Mouse (Mus musculus): ENCODE results near the gene Mall. TPM values are rescaled to one million over a fixed set of nuclear protein-coding genes. Genes with fewer than 3 reads are reported as not detected.
A peak's percentile ranks its signal among the peaks of the same experiment; 100 is the strongest.

Gene Mall
- polyA plus RNA-seq (2015; fragmentation: Nextera tagmentation; extraction: Ambion mirVana) = 41.8 and 55.2 TPM in 2 replicates

DNA sequence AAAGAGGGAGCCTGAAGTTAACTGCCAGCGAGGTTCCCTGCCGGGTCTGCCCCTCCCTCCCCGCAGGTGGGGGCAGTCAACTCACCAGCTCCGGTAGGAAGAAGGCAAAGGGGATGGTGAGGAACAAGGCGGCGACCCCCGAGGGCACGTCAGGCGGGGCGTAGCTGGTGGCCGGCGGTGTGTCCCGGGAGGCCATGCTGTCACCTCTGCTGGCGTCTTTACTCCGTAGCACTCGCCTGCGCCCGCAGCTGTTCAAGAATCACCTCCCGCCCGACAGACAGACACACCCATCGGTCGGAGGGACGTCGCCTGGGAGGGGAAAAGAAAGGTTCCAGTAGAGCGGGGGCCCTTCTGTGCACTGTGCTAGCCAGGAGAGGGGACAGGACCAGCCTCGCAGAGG, at the start of gene Mall:
Mall (minus strand) TSS at position 262 of the 400 bp plus-strand sequence.
- Histone ChIP-seq H3K9me3 (ENCODE audit: control insufficient read depth, low read length) (no peaks in the 10 kb centered on the region), H3K9ac (ENCODE audit: low read depth, low read length) (peak within 1 kb of the TSS; percentile 63), H3K4me2 (ENCODE audit: low read depth, low read length) (peak within 1 kb of the TSS; percentile 46), H3K27me3 (replicated peaks; ENCODE audit: control insufficient read depth, insufficient read depth, low read length) (no peaks in the 10 kb centered on the region; the same call in 1 of the 2 replicates), H3K4me3 (ENCODE audit: low read length) (peak within 1 kb of the TSS; percentile 45), H3K27ac (ENCODE audit: low read length) (peak within 1 kb of the TSS; percentile 85), H3K36me3 (ENCODE audit: control insufficient read depth, insufficient read depth, low read length) (no peaks in the 10 kb centered on the region), H3K4me1 (ENCODE audit: control insufficient read depth, insufficient read depth, low read length) (peaks cover 5% of the 10 kb centered on the region; the same call in 1 of the 2 replicates)
- 1% methylated on average over 26 of the region's 26 CpGs for WGBS
- peak; percentile 70 for ATAC-seq

DNA sequence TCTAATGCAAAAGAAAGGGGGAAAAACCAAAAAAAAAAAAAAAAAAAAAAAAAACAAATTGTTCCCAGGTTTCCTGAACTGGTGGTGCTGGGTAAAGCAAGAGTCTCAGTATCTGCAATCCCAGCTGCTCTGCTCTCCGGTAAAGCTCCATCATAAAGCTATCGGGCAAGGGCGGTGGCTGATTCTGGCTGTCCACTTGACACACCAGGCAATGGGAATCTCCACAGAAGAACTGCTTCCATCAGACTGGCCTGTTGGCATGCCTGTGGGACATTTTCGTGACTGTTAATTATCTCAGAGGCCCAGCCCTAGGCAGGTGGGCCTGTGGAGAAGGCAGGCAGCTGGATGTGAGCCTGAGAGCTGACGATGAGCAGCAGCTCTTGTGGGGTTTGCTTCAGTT, 48.7 kb upstream of the Mall start:
- H3K9ac ChIP-seq (ENCODE audit: low read depth, low read length) = no peak overlapping the region
- no peak for ATAC-seq
- no peaks in the 10 kb centered on the region for H3K9me3 ChIP-seq (ENCODE audit: control insufficient read depth, low read length)
- no peak overlapping the region for H3K4me3 ChIP-seq (ENCODE audit: low read length)
- no peak overlapping the region for H3K4me2 ChIP-seq (ENCODE audit: low read depth, low read length)
- H3K27ac ChIP-seq (ENCODE audit: low read length) = no peak overlapping the region
- WGBS = 89% methylated on average over 5 of the region's 5 CpGs
- no peaks in the 10 kb centered on the region for H3K4me1 ChIP-seq (ENCODE audit: control insufficient read depth, insufficient read depth, low read length)
- H3K36me3 ChIP-seq (ENCODE audit: control insufficient read depth, insufficient read depth, low read length) = no peaks in the 10 kb centered on the region
- H3K27me3 ChIP-seq (replicated peaks; ENCODE audit: control insufficient read depth, insufficient read depth, low read length) = no peaks in the 10 kb centered on the region

DNA sequence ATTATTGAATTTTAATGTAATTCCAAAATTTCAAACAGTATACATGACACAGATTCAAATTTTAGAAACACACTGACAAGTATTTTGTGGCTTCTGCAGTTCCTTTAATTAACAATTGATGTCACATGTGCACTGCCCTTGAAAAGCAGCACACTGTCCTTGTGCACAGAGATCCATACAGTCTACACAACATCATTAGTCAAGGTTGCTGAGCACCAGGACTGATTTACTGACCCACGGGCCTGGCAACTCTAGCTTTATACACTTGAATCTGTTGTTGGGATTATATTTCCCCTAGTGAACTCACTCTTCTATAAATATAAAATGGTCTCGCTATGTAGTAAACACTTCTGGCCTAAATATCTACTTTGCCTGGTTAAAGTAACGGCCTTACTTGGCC, 45.3 kb upstream of the Mall start:
- WGBS = 82% methylated on average over 3 of the region's 3 CpGs
- Histone ChIP-seq H3K9ac (ENCODE audit: low read depth, low read length) (no peak overlapping the region), H3K4me1 (ENCODE audit: control insufficient read depth, insufficient read depth, low read length) (no peaks in the 10 kb centered on the region), H3K27ac (ENCODE audit: low read length) (no peak overlapping the region), H3K36me3 (ENCODE audit: control insufficient read depth, insufficient read depth, low read length) (no peaks in the 10 kb centered on the region), H3K4me2 (ENCODE audit: low read depth, low read length) (no peak overlapping the region), H3K9me3 (ENCODE audit: control insufficient read depth, low read length) (no peaks in the 10 kb centered on the region), H3K4me3 (ENCODE audit: low read length) (no peak overlapping the region), H3K27me3 (replicated peaks; ENCODE audit: control insufficient read depth, insufficient read depth, low read length) (no peaks in the 10 kb centered on the region)
- no peak for ATAC-seq

DNA sequence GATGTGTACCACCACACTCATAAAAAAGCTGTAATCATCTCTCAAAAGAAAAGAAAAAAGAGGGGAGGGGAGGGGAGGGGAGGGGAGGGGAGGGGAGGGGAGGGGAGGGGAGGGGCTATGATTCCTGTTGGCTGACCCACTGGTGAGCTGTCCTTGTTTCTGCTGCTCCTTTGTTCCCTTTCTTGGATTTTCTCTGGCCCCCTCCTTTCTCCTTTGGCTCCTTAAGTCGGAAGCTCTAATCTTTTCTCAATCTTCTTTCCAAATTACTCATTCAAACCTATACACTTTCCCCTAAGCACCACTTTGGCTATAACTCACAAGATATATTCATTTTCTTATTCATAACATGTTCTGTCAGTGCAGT, 44.8 kb upstream of the Mall start:
- no peak overlapping the region for H3K4me2 ChIP-seq (ENCODE audit: low read depth, low read length)
- H3K9ac ChIP-seq (ENCODE audit: low read depth, low read length) = no peak overlapping the region
- H3K36me3 ChIP-seq (ENCODE audit: control insufficient read depth, insufficient read depth, low read length) = no peaks in the 10 kb centered on the region
- H3K27ac ChIP-seq (ENCODE audit: low read length) = no peak overlapping the region
- H3K4me1 ChIP-seq (ENCODE audit: control insufficient read depth, insufficient read depth, low read length) = no peaks in the 10 kb centered on the region
- WGBS = 37% methylated on average over 1 of the region's 1 CpGs
- no peaks in the 10 kb centered on the region for H3K9me3 ChIP-seq (ENCODE audit: control insufficient read depth, low read length)
- no peak for ATAC-seq
- H3K4me3 ChIP-seq (ENCODE audit: low read length) = no peak overlapping the region
- H3K27me3 ChIP-seq (replicated peaks; ENCODE audit: control insufficient read depth, insufficient read depth, low read length) = no peaks in the 10 kb centered on the region

DNA sequence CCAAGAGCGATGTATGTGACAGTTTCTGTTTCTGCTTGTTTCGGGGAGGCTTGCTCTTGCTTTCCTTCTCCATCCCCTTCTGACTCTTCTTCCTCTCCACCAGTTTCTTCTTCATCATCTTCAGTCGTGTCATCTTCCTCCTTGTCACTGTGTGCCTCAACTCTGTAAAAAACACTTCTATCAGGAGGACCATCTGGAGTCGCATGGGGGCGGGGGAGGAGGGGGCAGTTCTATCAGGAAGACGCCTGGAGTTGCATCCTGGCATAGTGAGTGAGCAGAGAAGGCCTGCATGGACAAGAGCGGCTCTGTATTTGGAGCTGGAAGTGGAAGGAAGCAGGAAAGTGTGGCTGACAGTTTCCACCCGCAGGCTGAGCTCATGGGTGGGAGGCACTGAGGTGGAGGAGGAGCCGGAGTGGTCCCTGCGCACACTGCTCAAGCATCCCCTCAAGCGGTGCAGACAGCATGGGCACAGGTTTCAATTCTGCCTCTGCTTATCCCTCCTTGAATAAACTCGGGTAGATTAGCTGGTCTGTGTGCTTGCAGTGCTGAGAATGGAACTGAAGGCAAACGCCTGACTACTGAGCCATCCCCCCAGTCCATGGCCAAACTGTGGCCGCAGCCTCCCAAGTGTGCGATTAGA, 44.3 kb upstream of the Mall start:
- Histone ChIP-seq H3K27ac (ENCODE audit: low read length) (no peak overlapping the region), H3K27me3 (replicated peaks; ENCODE audit: control insufficient read depth, insufficient read depth, low read length) (no peaks in the 10 kb centered on the region), H3K4me1 (ENCODE audit: control insufficient read depth, insufficient read depth, low read length) (no peaks in the 10 kb centered on the region), H3K9me3 (ENCODE audit: control insufficient read depth, low read length) (no peaks in the 10 kb centered on the region), H3K4me3 (ENCODE audit: low read length) (no peak overlapping the region), H3K36me3 (ENCODE audit: control insufficient read depth, insufficient read depth, low read length) (no peaks in the 10 kb centered on the region), H3K9ac (ENCODE audit: low read depth, low read length) (no peak overlapping the region), H3K4me2 (ENCODE audit: low read depth, low read length) (no peak overlapping the region)
- ATAC-seq = no peak
- 68% methylated on average over 15 of the region's 15 CpGs for WGBS

DNA sequence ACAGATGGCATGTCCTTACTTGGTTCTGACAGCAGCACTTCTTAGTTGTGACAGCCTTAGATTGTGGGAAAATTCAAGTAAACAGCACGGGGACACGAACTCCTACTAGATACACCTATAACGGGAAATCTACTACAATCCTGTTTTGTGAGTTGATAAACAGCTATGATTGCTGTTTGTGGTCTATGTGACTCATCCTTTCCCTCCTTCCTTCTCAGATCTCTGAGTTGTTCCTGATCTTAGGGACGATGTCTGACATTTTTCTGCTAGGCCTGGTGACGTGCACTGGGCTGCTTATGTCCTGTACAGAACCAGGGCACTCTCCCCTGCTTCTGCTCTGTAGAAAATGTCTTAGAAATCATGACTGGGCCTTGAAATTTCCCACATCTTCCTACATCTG, 31.9 kb upstream of the Mall start:
- Histone ChIP-seq H3K9ac (ENCODE audit: low read depth, low read length) (no peak overlapping the region), H3K27ac (ENCODE audit: low read length) (no peak overlapping the region), H3K4me1 (ENCODE audit: control insufficient read depth, insufficient read depth, low read length) (no peaks in the 10 kb centered on the region), H3K4me2 (ENCODE audit: low read depth, low read length) (no peak overlapping the region), H3K36me3 (ENCODE audit: control insufficient read depth, insufficient read depth, low read length) (no peaks in the 10 kb centered on the region), H3K27me3 (replicated peaks; ENCODE audit: control insufficient read depth, insufficient read depth, low read length) (no peaks in the 10 kb centered on the region), H3K4me3 (ENCODE audit: low read length) (no peak overlapping the region), H3K9me3 (ENCODE audit: control insufficient read depth, low read length) (no peaks in the 10 kb centered on the region)
- 86% methylated on average over 5 of the region's 5 CpGs for WGBS
- no peak for ATAC-seq

DNA sequence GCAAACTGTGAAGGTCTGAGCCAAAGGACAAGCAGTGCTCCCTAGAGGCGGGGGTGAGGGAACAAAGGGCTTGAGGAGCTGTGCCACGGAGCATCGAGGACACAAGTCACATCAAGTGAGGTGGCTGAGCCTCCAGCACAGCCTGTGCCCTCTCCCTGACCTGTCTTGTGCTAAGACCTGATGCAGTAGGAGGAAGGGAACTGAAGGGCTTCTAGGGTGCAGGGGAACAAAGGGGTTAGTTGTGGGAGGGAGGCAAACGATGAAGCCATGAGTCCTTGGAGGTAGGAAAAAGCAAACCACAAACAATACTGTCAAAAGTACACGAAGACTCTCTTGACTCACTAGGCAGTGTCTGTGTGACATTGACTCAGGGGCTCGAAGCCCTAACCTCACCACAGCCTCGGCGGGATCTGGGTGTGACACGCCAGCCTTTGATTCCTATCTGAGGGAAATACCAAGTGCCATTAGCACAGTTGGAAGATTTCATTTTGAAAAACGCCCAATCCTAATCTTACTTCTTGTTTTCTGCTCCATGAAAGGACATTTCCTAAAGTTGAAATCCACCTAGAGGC, 30.8 kb upstream of the Mall start:
- no peak overlapping the region for H3K4me3 ChIP-seq (ENCODE audit: low read length)
- H3K9ac ChIP-seq (ENCODE audit: low read depth, low read length) = no peak overlapping the region
- no peaks in the 10 kb centered on the region for H3K27me3 ChIP-seq (replicated peaks; ENCODE audit: control insufficient read depth, insufficient read depth, low read length)
- no peak overlapping the region for H3K4me2 ChIP-seq (ENCODE audit: low read depth, low read length)
- no peak for ATAC-seq
- no peaks in the 10 kb centered on the region for H3K9me3 ChIP-seq (ENCODE audit: control insufficient read depth, low read length)
- H3K36me3 ChIP-seq (ENCODE audit: control insufficient read depth, insufficient read depth, low read length) = no peaks in the 10 kb centered on the region
- H3K27ac ChIP-seq (ENCODE audit: low read length) = no peak overlapping the region
- 65% methylated on average over 10 of the region's 10 CpGs for WGBS
- no peaks in the 10 kb centered on the region for H3K4me1 ChIP-seq (ENCODE audit: control insufficient read depth, insufficient read depth, low read length)

DNA sequence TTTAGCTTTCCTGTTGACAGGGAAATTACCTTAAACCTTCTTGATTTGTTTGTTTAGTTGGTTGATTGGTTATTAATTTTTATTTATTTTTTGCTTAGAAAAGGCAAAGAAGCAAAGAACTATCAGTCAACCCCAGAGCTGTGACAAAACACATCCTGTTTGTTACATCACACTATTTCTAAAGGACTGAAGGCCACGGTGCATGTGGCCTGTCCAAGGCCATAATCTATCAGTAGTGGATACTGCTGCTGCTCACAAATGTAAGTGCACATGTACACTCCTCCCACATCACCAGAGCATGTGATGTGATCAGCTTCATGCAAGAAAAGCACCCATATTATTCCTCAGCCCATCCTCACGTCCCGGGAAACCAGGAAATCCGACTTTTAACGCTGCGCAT, 30.3 kb upstream of the Mall start:
- H3K27me3 ChIP-seq (replicated peaks; ENCODE audit: control insufficient read depth, insufficient read depth, low read length) = no peaks in the 10 kb centered on the region
- no peak overlapping the region for H3K27ac ChIP-seq (ENCODE audit: low read length)
- H3K36me3 ChIP-seq (ENCODE audit: control insufficient read depth, insufficient read depth, low read length) = no peaks in the 10 kb centered on the region
- H3K4me3 ChIP-seq (ENCODE audit: low read length) = no peak overlapping the region
- no peak overlapping the region for H3K4me2 ChIP-seq (ENCODE audit: low read depth, low read length)
- H3K9ac ChIP-seq (ENCODE audit: low read depth, low read length) = no peak overlapping the region
- no peak for ATAC-seq
- WGBS = 88% methylated on average over 6 of the region's 6 CpGs
- H3K4me1 ChIP-seq (ENCODE audit: control insufficient read depth, insufficient read depth, low read length) = no peaks in the 10 kb centered on the region
- no peaks in the 10 kb centered on the region for H3K9me3 ChIP-seq (ENCODE audit: control insufficient read depth, low read length)

DNA sequence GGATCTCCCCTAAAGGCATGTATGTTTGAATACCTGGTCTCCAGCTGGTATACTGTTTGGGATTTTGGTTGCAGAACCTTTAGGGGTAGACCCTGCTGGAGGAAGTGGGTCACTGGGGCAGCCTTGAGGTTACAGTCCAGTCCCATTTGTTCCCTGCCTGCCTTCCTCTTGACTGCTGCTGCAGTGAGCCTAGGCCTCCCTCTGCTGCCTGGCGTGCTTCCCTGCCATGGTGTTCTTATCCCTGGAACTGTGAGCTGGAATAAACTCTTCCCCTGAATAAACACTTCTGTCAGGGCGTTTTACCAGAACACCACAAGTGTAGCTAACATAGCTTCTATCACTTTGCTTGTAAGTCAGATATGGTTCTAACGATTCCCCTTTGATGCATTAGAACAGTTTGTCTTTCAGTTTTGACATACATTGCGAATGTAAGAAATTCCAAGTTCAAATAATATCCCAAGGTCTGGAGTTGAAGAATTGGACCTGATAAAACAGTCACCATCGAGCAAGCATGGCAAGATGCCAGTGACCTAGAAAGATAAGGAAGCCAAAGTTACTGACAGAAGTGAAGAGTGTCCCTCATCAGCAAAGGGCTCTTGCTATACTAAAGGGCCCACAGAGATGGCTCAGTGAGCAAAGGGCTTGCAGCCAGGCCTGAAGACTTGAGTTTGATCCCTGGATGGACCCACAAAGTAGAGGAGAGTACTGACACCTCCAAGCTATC, 29.6 kb upstream of the Mall start:
- Histone ChIP-seq H3K27me3 (replicated peaks; ENCODE audit: control insufficient read depth, insufficient read depth, low read length) (no peaks in the 10 kb centered on the region), H3K9ac (ENCODE audit: low read depth, low read length) (no peak overlapping the region), H3K4me1 (ENCODE audit: control insufficient read depth, insufficient read depth, low read length) (no peaks in the 10 kb centered on the region), H3K36me3 (ENCODE audit: control insufficient read depth, insufficient read depth, low read length) (no peaks in the 10 kb centered on the region), H3K27ac (ENCODE audit: low read length) (no peak overlapping the region), H3K4me2 (ENCODE audit: low read depth, low read length) (no peak overlapping the region), H3K4me3 (ENCODE audit: low read length) (no peak overlapping the region), H3K9me3 (ENCODE audit: control insufficient read depth, low read length) (no peaks in the 10 kb centered on the region)
- whole genome bisulfite sequencing = 75% methylated on average over 5 of the region's 5 CpGs
- no peak for ATAC-seq

All from intestine, embryonic 16.5 days (tissue).